Mouse (Mus musculus) ES-Bruce4 (cell line): ENCODE measurements around the gene Ndufb8.

ENCODE experiments used
- CTCF ChIP-seq: IDR thresholded peaks from one replicate; pipeline ENCODE4 v1.8.1; 2011; ENCODE audit warnings: low read depth, low read length
- EP300 ChIP-seq: IDR thresholded peaks from 2 replicates; pipeline ENCODE4 v1.6.1; 2011; ENCODE audit warnings: low read depth, low read length; ENCODE audit not compliant: insufficient read depth
- POLR2A ChIP-seq: IDR thresholded peaks from one replicate; pipeline ENCODE4 v1.8.1; 2011; ENCODE audit warnings: low read length; ENCODE audit not compliant: insufficient read depth

- TF ChIP-seq POLR2A: no peak
- TF ChIP-seq CTCF: no peak
- no peak for TF ChIP-seq EP300
These were observed 34.5 kb upstream of the Ndufb8 start for GRCm38 (mm10) chr19:44589591-44590223.
